25 mouse cellular contexts compared by ENCODE assay signal in the genomic region with DNA sequence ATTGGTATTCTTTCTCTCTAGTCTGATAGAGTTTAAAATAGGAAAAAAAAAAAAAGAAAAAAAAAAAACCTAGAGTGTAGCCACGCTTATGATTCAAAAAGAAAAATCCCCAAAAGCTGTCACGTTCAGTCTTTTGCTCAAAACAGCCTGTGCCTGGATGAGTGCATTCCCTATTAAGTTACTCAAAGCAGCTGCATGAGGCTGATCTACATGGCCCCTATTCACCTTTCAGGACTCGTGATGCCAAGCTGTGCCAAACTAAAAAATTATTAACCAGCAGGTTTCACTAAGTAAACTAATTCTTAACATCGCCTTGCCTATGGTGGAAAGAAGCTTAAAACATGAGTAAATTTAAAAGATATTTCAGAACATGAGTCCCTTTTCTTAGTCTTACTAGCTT. TPM values are rescaled to one million over a fixed set of nuclear protein-coding genes. Genes with fewer than 3 reads are reported as not detected.
A peak's percentile ranks its signal among the peaks of the same experiment; 100 is the strongest.
DNase-seq lines count a peak whose midpoint lies in the region; ATAC-seq and TF ChIP-seq lines count a peak whose summit lies in the region.
"Had no signal": no experiment of that assay in that cellular context is flagged by ENCODE, and none has a peak within 500 bp of the region (broad histone marks: within the 10 kb centered on the region; RNA-seq: fewer than 3 reads in every experiment).

Sult1c2 (minus strand) TSS at position 134 of the 400 bp plus-strand sequence.

- H3K27me3 ChIP-seq in Patski: no peaks in the 10 kb centered on the region
- no peaks in the 10 kb centered on the region for H3K27me3 ChIP-seq in intestine, embryonic 16.5 days (replicated peaks; ENCODE audit: control insufficient read depth, insufficient read depth, low read length)
- H3K27me3 ChIP-seq in kidney, embryonic 16.5 days (ENCODE audit: insufficient read depth, low read length): no peaks in the 10 kb centered on the region
- H3K27me3 ChIP-seq: embryonic facial prominence, embryonic 12.5 days; heart, embryonic 13.5 days; hindbrain, embryonic 13.5 days; midbrain, embryonic 13.5 days had no signal

- TF ChIP-seq CTCF in Patski (IDR thresholded peaks at IDR 0.05): no peak

- no peak within 1 kb of the TSS for H3K4me3 ChIP-seq in intestine, embryonic 16.5 days (ENCODE audit: low read length)
- H3K4me3 ChIP-seq in kidney, embryonic 16.5 days (ENCODE audit: low read length): no peak within 1 kb of the TSS
- H3K4me3 ChIP-seq: embryonic facial prominence, embryonic 12.5 days; erythroblast, embryonic 14.5 days; heart, embryonic 13.5 days; hindbrain, embryonic 13.5 days; midbrain, embryonic 13.5 days had no signal

- no peak within 1 kb of the TSS for H3K27ac ChIP-seq in intestine, embryonic 16.5 days (ENCODE audit: low read length)
- H3K27ac ChIP-seq in kidney, embryonic 16.5 days (ENCODE audit: low read length): peak within 1 kb of the TSS; percentile 61; the same call in 1 of the 2 replicates
- H3K27ac ChIP-seq: embryonic facial prominence, embryonic 12.5 days; heart, embryonic 13.5 days; hindbrain, embryonic 13.5 days; midbrain, embryonic 13.5 days had no signal

- H3K9me3 ChIP-seq in intestine, embryonic 16.5 days (ENCODE audit: control insufficient read depth, low read length): no peaks in the 10 kb centered on the region
- no peaks in the 10 kb centered on the region for H3K9me3 ChIP-seq in kidney, embryonic 16.5 days (ENCODE audit: low read length)
- H3K9me3 ChIP-seq: embryonic facial prominence, embryonic 12.5 days; heart, embryonic 13.5 days; hindbrain, embryonic 13.5 days; midbrain, embryonic 13.5 days had no signal

- intact Hi-C loops in left cerebral cortex, postnatal 14 days (cut with DNase I): no loop called here

- peak; percentile 88 for ATAC-seq in Patski
- ATAC-seq in intestine, embryonic 16.5 days: peak; percentile 81
- peak; percentile 75; the same call in 1 of the 2 replicates for ATAC-seq in kidney, embryonic 16.5 days (ENCODE audit: low FRiP score, low TSS enrichment)
- ATAC-seq: forebrain, embryonic 14.5 days; inflammation-experienced regulatory T-cells, adult 6 months; midbrain, embryonic 13.5 days had no signal

- in situ Hi-C loops in Patski (cut with MboI; ENCODE audit: low pct_unique_long_range_greater_than_20kb): loop anchor here (25.0 kb wide), 1 partner anchor 491 kb away; no protein-coding TSS in a partner anchor

- CTCF ChIA-PET in Patski (lab: Charles Lee): interaction anchor here (0.7 to 1.8 kb wide), 5 partner anchors 11 to 34 kb away, joined by 3 to 7 read pairs (median 6); no protein-coding TSS in a partner anchor

- no peaks in the 10 kb centered on the region for H3K4me1 ChIP-seq in intestine, embryonic 16.5 days (ENCODE audit: control insufficient read depth, insufficient read depth, low read length)
- no peaks in the 10 kb centered on the region for H3K4me1 ChIP-seq in kidney, embryonic 16.5 days (ENCODE audit: insufficient read depth, low read length)
- H3K4me1 ChIP-seq: embryonic facial prominence, embryonic 12.5 days; heart, embryonic 13.5 days; hindbrain, embryonic 13.5 days; midbrain, embryonic 13.5 days had no signal

- POLR2A ChIA-PET in Patski (lab: Charles Lee): no interaction called here

- peak; percentile 60 for DNase-seq in Patski (ENCODE audit: low read depth, low spot score)
- peak; percentile 47 for DNase-seq in large intestine, adult 2 months (ENCODE audit: low read depth, low spot score)
- DNase-seq in cerebellum, postnatal 14 days: no peak
- no peak for DNase-seq in left cerebral cortex, postnatal 14 days (ENCODE audit: low spot score in 2 of 2)
- no peak for DNase-seq in right cerebral cortex, postnatal 4 days
- DNase-seq: cerebellum, adult 9-10 months; gastrocnemius, postnatal 10 days; heart, adult 11 months; left cerebral cortex, postnatal 4 days; liver had no signal

- no peak within 1 kb of the TSS for H3K9ac ChIP-seq in intestine, embryonic 16.5 days (ENCODE audit: low read depth, low read length)
- H3K9ac ChIP-seq in kidney, embryonic 16.5 days (replicated peaks; ENCODE audit: low read length): no peak within 1 kb of the TSS
- H3K9ac ChIP-seq: embryonic facial prominence, embryonic 12.5 days; heart, embryonic 13.5 days; hindbrain, embryonic 13.5 days; lung, embryonic 14.5 days; midbrain, embryonic 13.5 days had no signal

- H3K36me3 ChIP-seq in intestine, embryonic 16.5 days (ENCODE audit: control insufficient read depth, insufficient read depth, low read length): no peaks in the 10 kb centered on the region
- no peaks in the 10 kb centered on the region for H3K36me3 ChIP-seq in kidney, embryonic 16.5 days (ENCODE audit: insufficient read depth, low read length)
- H3K36me3 ChIP-seq: embryonic facial prominence, embryonic 12.5 days; heart, embryonic 13.5 days; hindbrain, embryonic 13.5 days; midbrain, embryonic 13.5 days had no signal

- WGBS in intestine, embryonic 16.5 days: 71% methylated on average over 4 of the region's 4 CpGs
- 74% methylated on average over 4 of the region's 4 CpGs for WGBS in kidney, embryonic 16.5 days
- 46% methylated on average over 4 of the region's 4 CpGs for WGBS in large intestine, adult 2 months

- no peak within 1 kb of the TSS for H3K4me2 ChIP-seq in intestine, embryonic 16.5 days (ENCODE audit: low read depth, low read length)
- H3K4me2 ChIP-seq in kidney, embryonic 16.5 days (replicated peaks; ENCODE audit: low read depth, low read length): no peak within 1 kb of the TSS
- H3K4me2 ChIP-seq: embryonic facial prominence, embryonic 12.5 days; heart, embryonic 13.5 days; hindbrain, embryonic 13.5 days; lung, embryonic 14.5 days; midbrain, embryonic 13.5 days had no signal

RNA-seq across cellular contexts. Expression of gene Sult1c2, which starts in this region (rescaled TPM):
- 15.0 TPM for polyA plus RNA-seq in Patski (2021)
- polyA plus RNA-seq in intestine, embryonic 16.5 days (2015; fragmentation: Nextera tagmentation; extraction: Ambion mirVana): 0.16 and 0.33 TPM in 2 replicates
- polyA plus RNA-seq in kidney, embryonic 16.5 days (2015; fragmentation: Nextera tagmentation; extraction: Ambion mirVana): 2.9 and 4.5 TPM in 2 replicates
- 0.77 and 1.1 TPM in 2 replicates for polyA plus RNA-seq in large intestine, adult 2 months (2012; rRNA removed)
- not detected for total RNA-seq in left cerebral cortex, postnatal 14 days (2021)
- total RNA-seq: gastrocnemius, postnatal 10 days; layer of hippocampus, postnatal 25 days; left cerebral cortex, postnatal 4 days; megakaryocyte progenitor cell, adult 5-6 weeks had no signal
- polyA plus RNA-seq: cortical plate, adult 2 months; embryonic facial prominence, embryonic 12.5 days; erythroblast, embryonic 14.5 days; forebrain, embryonic 14.5 days; heart, embryonic 13.5 days; hindbrain, embryonic 13.5 days; inflammation-experienced regulatory T-cells, adult 6 months; lung, embryonic 14.5 days; midbrain, embryonic 13.5 days; neural tube, embryonic 14.5 days; stomach, embryonic 14.5 days had no signal

Comparison
In these comparisons a context has a peak if more than half of its experiments do, and no peak if none do; other contexts are left out.
1. Peak in ATAC-seq in intestine, embryonic 16.5 days; RNA of the gene not detected or under 1 TPM.
2. DNase-seq: peak in Patski (single experiment) and large intestine, adult 2 months (single experiment); none in cerebellum, postnatal 14 days (0 of 2), left cerebral cortex, postnatal 14 days (0 of 2) and right cerebral cortex, postnatal 4 days (single experiment).
3. Peak in every context shown above with its lines, with median percentiles within 50 percentile points of each other: ATAC-seq.